Mouse (Mus musculus) hindbrain, postnatal 0 days (tissue): ENCODE data around the gene Nr6a1. TPM values are rescaled to one million over a fixed set of nuclear protein-coding genes. Genes with fewer than 3 reads are reported as not detected.
A peak's percentile ranks its signal among the peaks of the same experiment; 100 is the strongest.

Source experiments
- ATAC-seq: fragments of 200-750 bp; cut with Nextera tagmentation; 2 replicates; pipeline ENCODE4 v1.8.0; 2017; ENCODE audit warnings: mild to moderate bottlenecking, moderate TSS enrichment, moderate library complexity
- DNase-seq: peaks from one replicate; pipeline ENCODE4 v3.0.0-alpha.2; 2015; ENCODE audit warnings: low spot score
- H3K27ac ChIP-seq: fragments of 300-500 bp; sonication (generic); 2 replicates; pipeline ENCODE4 v1.5.1; 2014; ENCODE audit warnings: mild to moderate bottlenecking
- H3K27me3 ChIP-seq: fragments of 300-500 bp; sonication (generic); 2 replicates; pipeline ENCODE4 v1.6.1; 2014; ENCODE audit warnings: low read length, mixed read lengths; ENCODE audit not compliant: insufficient read depth
- H3K36me3 ChIP-seq: fragments of 300-500 bp; sonication (generic); 2 replicates; pipeline ENCODE4 v1.6.1; 2014; ENCODE audit warnings: low read length, mixed read lengths; ENCODE audit not compliant: insufficient read depth
- H3K4me1 ChIP-seq: fragments of 300-500 bp; sonication (generic); 2 replicates; pipeline ENCODE4 v1.6.1; 2014; ENCODE audit warnings: antibody characterized with exemption, low read length, mixed read lengths; ENCODE audit not compliant: insufficient read depth
- H3K4me2 ChIP-seq: fragments of 300-500 bp; sonication (generic); 2 replicates; pipeline ENCODE4 v1.6.1; 2014; ENCODE audit warnings: low read depth, mild to moderate bottlenecking, low read length, moderate library complexity, mixed read lengths
- H3K4me3 ChIP-seq: fragments of 300-500 bp; sonication (generic); 2 replicates; pipeline ENCODE4 v1.5.1; 2014; ENCODE audit warnings: low read length
- H3K9ac ChIP-seq: fragments of 300-500 bp; sonication (generic); replicated peaks from 2 replicates; pipeline ENCODE4 v1.6.1; 2014; ENCODE audit warnings: mild to moderate bottlenecking, low read length, moderate library complexity, mixed read lengths
- H3K9me3 ChIP-seq: fragments of 300-500 bp; sonication (generic); 2 replicates; pipeline ENCODE4 v1.6.1; 2016; ENCODE audit warnings: low read length, mixed read lengths
- CTCF ChIP-seq: IDR thresholded peaks from 2 replicates; pipeline ENCODE4 v1.5.1; 2016; ENCODE audit warnings: antibody characterized with exemption, control low read depth, low read depth
- WGBS: fragments of 180-500 bp; shearing (Covaris S2); extraction: QIAGEN DNeasy Blood & Tissue Kit; methylation state at CpG from one replicate; pipeline ENCODE4 v1.1.7; 2014; 5-methylcytosine and 5-hydroxymethylcytosine counted together
- polyA plus RNA-seq: library from polyadenylated mRNA; unstranded; fragments of >200 nt; fragmentation: Nextera tagmentation; extraction: Ambion mirVana; gene quantifications from 2 replicates; pipeline ENCODE4 v1.2.1, GENCODE M21; 2015
- total RNA-seq: library from RNA; depleted of rRNA; stranded (reverse); fragments of >200 nt; gene quantifications from 2 replicates; pipeline ENCODE4 v1.2.3, GENCODE M21; 2014

Gene Nr6a1
- total and polyA plus RNA-seq, 2 experiments from 2014 or later = 1.6 to 9.0 TPM

GRCm38 (mm10) chr2:38705036-38705435 is 222.5 kb downstream of the Nr6a1 start:
- Histone ChIP-seq H3K27ac (no peak overlapping the region), H3K4me2 (no peak overlapping the region), H3K27me3 (peaks cover 33% of the 10 kb centered on the region), H3K36me3 (no peaks in the 10 kb centered on the region), H3K4me1 (no peaks in the 10 kb centered on the region), H3K4me3 (no peak overlapping the region), H3K9ac (no peak overlapping the region), H3K9me3 (no peaks in the 10 kb centered on the region)
- DNase-seq (no peak), ATAC-seq (no peak)
- 69% methylated on average over 4 of the region's 4 CpGs for WGBS
- no peak for TF ChIP-seq CTCF

DNA sequence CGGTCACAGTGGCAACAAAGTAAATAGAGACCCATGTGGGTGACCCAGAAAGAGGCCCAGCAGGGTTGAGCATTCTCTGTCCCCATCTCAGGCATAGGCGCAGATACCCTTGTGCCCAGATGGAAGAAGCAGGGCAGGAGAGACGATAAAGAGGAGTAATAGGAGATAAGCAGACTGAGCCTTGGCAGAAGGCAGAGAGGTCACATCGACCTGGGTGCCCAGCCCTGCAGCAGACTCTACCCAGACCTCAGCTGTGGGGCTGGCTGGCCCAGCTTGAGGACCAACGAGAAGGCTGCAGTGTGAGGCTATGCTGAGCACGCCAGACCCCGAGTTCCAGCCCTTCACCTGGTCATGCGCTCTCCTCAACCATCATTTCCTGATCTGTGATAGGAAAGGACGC is 223.2 kb downstream of the Nr6a1 start:
- WGBS = 81% methylated on average over 9 of the region's 9 CpGs
- peaks cover 26% of the 10 kb centered on the region for H3K27me3 ChIP-seq
- no peaks in the 10 kb centered on the region for H3K36me3 ChIP-seq
- H3K4me1 ChIP-seq = no peaks in the 10 kb centered on the region
- no peak overlapping the region for H3K4me2 ChIP-seq
- no peak overlapping the region for H3K4me3 ChIP-seq
- ATAC-seq = no peak
- no peak for DNase-seq
- no peak overlapping the region for H3K9ac ChIP-seq
- no peak for TF ChIP-seq CTCF
- no peaks in the 10 kb centered on the region for H3K9me3 ChIP-seq
- H3K27ac ChIP-seq = no peak overlapping the region

- no peaks in the 10 kb centered on the region for H3K36me3 ChIP-seq
- 0 out of 2 replicates have a peak, but pooled peaks have one; percentile 10 for TF ChIP-seq CTCF
- DNase-seq (no peak), ATAC-seq (no peak)
- no peak overlapping the region for H3K4me2 ChIP-seq
- H3K27ac ChIP-seq = no peak overlapping the region
- no peak overlapping the region for H3K9ac ChIP-seq
- no peaks in the 10 kb centered on the region for H3K9me3 ChIP-seq
- H3K27me3 ChIP-seq = no peaks in the 10 kb centered on the region
- 73% methylated on average over 5 of the region's 5 CpGs for WGBS
- H3K4me1 ChIP-seq = no peaks in the 10 kb centered on the region
- no peak overlapping the region for H3K4me3 ChIP-seq
These were observed 227.3 kb downstream of the Nr6a1 start for GRCm38 (mm10) chr2:38700177-38700576.

GRCm38 (mm10) chr2:38698623-38699022 is 228.9 kb downstream of the Nr6a1 start:
- WGBS = 91% methylated on average over 5 of the region's 5 CpGs
- DNase-seq (no peak), ATAC-seq (no peak)
- no peak overlapping the region for H3K4me3 ChIP-seq
- H3K27me3 ChIP-seq = no peaks in the 10 kb centered on the region
- no peak overlapping the region for H3K27ac ChIP-seq
- H3K9ac ChIP-seq = no peak overlapping the region
- no peaks in the 10 kb centered on the region for H3K4me1 ChIP-seq
- no peak overlapping the region for H3K4me2 ChIP-seq
- H3K36me3 ChIP-seq = no peaks in the 10 kb centered on the region
- H3K9me3 ChIP-seq = no peaks in the 10 kb centered on the region
- TF ChIP-seq CTCF = no peak

DNA sequence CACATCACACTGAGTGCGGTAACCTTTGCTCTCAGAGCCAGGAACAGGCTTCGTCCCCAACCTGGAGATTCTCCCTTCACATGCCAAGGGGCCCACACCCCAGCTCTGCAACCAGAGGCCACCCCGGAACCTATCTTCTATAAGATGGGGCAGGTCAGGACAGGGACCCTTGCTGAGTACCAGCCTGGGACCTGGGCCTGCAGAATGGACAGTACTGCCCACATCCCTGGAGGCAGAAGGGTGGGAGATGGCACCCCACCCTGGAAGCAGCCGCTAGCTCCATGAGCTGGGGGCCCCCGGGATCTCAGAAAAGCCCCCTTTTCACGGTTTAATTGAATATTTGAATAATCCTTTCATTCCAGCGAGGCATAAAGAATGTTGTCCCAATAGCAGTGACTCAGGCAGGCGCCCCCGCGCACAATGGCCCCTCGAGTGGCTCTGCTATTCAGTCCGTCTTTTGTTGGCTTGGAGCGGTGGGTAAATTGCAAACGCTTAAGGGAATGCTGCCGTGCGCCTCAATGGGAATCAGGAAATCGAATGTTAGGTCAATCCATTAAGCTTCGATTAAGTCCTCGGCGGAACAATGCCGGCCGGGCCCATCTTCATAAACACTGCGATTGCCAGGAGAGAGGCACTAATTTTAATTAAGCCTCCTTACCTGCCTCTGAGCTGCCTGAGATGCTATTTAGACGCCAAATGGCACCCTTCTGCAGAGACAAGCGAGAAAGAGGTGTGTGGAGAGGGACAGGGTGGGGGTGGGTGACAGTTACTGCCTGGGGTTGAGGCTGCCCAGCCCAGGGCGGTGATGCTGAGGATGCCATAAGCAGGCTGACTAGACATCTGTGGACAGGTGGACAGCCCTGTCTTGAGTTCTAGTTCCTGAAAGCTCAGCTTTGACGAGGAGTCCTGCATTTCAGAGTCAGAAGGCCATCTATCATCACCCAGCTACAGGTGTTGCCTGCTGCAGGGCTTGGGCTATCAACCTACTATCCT is 230.1 kb downstream of the Nr6a1 start:
- ATAC-seq = no peak
- H3K27me3 ChIP-seq = no peaks in the 10 kb centered on the region
- H3K4me3 ChIP-seq = no peak overlapping the region
- H3K4me1 ChIP-seq = no peaks in the 10 kb centered on the region
- H3K9ac ChIP-seq = no peak overlapping the region
- no peak for TF ChIP-seq CTCF
- 19% methylated on average over 27 of the region's 27 CpGs for WGBS
- DNase-seq = peak; percentile 24
- H3K9me3 ChIP-seq = no peaks in the 10 kb centered on the region
- H3K27ac ChIP-seq = no peak overlapping the region
- no peaks in the 10 kb centered on the region for H3K36me3 ChIP-seq
- H3K4me2 ChIP-seq = peak overlapping the region; percentile 38

DNA sequence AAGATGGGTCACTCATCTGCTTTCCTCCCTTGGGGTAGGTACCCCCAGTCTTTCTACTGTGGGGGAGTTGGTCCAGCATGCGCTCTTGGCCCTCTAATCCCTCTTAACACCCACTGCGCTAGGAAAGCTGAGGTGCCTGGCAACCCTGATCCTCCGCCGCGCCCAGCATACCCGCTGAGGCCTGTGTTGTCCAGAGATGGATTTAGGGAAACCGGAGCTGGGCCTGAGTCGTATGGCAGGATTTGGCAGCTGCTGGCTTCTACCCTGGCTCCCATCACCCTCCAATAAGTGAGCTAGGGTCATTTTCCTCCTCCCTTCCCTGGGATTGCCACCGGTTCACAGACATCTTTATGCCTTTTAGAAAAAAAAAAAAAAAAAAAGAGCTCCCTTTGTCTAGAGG is 231.7 kb downstream of the Nr6a1 start:
- DNase-seq (no peak), ATAC-seq (no peak)
- H3K9ac ChIP-seq = no peak overlapping the region
- no peak for TF ChIP-seq CTCF
- no peaks in the 10 kb centered on the region for H3K4me1 ChIP-seq
- H3K4me3 ChIP-seq = no peak overlapping the region
- H3K27me3 ChIP-seq = no peaks in the 10 kb centered on the region
- H3K36me3 ChIP-seq = no peaks in the 10 kb centered on the region
- no peaks in the 10 kb centered on the region for H3K9me3 ChIP-seq
- 50% methylated on average over 9 of the region's 9 CpGs for WGBS
- no peak overlapping the region for H3K4me2 ChIP-seq
- no peak overlapping the region for H3K27ac ChIP-seq

DNA sequence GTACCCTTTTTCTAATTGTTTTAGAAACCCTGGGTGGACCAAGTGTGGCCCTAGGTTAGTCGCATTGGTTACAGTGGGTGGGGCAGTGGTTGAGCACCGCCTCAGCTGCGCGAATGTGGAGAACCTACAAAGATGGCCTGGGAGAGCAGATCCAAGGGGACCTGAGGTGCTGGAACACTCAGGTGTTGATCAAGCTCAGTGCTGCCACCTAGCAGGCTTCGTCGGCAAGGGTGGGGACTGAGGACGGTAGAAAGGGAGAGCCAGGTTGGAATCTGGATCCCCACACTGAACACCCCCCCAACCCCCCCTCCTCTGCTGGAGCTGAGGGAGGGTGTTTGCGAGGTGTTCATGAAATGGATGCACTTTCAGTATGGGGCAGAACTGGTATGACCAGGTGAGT is 235.9 kb downstream of the Nr6a1 start:
- Histone ChIP-seq H3K27me3 (no peaks in the 10 kb centered on the region), H3K36me3 (no peaks in the 10 kb centered on the region), H3K27ac (no peak overlapping the region), H3K4me3 (no peak overlapping the region), H3K9ac (no peak overlapping the region), H3K9me3 (no peaks in the 10 kb centered on the region), H3K4me1 (peaks cover 9% of the 10 kb centered on the region), H3K4me2 (no peak overlapping the region)
- peak; percentile 64 for DNase-seq
- TF ChIP-seq CTCF = peak; percentile 69
- WGBS = 29% methylated on average over 8 of the region's 8 CpGs
- ATAC-seq = no peak
